Mouse (Mus musculus): Measurements from ENCODE around the gene Trak2.
"Not testable (repeated sequence)": the region's sequence is repeated elsewhere in the genome, so short reads cannot be mapped to it uniquely, and the experiment has no call there.

The Trak2 gene

GRCm38 (mm10) chr1:58879291-58879690 is 93.9 kb downstream of the Trak2 start:
- not testable (repeated sequence) for DNase-seq

GRCm38 (mm10) chr1:58876500-58876899 is 96.7 kb downstream of the Trak2 start:
- not testable (repeated sequence) for DNase-seq

GRCm38 (mm10) chr1:58860586-58860985 is 112.6 kb downstream of the Trak2 start:
- DNase-seq: not testable (repeated sequence)

GRCm38 (mm10) chr1:58859738-58860365 is 113.4 kb downstream of the Trak2 start:
- not testable (repeated sequence) for DNase-seq

GRCm38 (mm10) chr1:58859131-58859530 is 114.1 kb downstream of the Trak2 start:
- not testable (repeated sequence) for DNase-seq

GRCm38 (mm10) chr1:58856811-58857210 is 116.4 kb downstream of the Trak2 start:
- DNase-seq: not testable (repeated sequence)

All from cerebellum, adult 9-11 months (tissue).